Mouse (Mus musculus): ENCODE results near the gene Lsm12. TPM values are rescaled to one million over a fixed set of nuclear protein-coding genes. Genes with fewer than 3 reads are reported as not detected.

The Lsm12 gene
- polyA plus RNA-seq, 2 experiments: 40.0 to 83.8 TPM

- Histone ChIP-seq H3K4me1 (ENCODE audit: control insufficient read depth, insufficient read depth, low read length) (peaks cover 11% of the 10 kb centered on the region), H3K4me3 (replicated peaks; ENCODE audit: low read length) (peak overlapping the region; percentile 44; the same call in 1 of the 2 replicates), H3K36me3 (ENCODE audit: control insufficient read depth, insufficient read depth, low read length) (peaks cover 30% of the 10 kb centered on the region), H3K9ac (ENCODE audit: low read depth, low read length, severe bottlenecking) (0 out of 2 replicates have a peak overlapping the region, but pooled peaks have one; percentile 12), H3K4me2 (replicated peaks; ENCODE audit: low read depth, low read length, severe bottlenecking) (peak overlapping the region; percentile 67), H3K27ac (replicated peaks; ENCODE audit: low read depth, low read length) (no peak overlapping the region), H3K9me3 (ENCODE audit: control insufficient read depth, low read length) (no peaks in the 10 kb centered on the region), H3K27me3 (ENCODE audit: control insufficient read depth, insufficient read depth, low read length) (no peaks in the 10 kb centered on the region)
- DNase-seq (ENCODE audit: low spot score): no peak
- ATAC-seq (ENCODE audit: low FRiP score, low read depth): no peak
- 23% methylated on average over 4 of the region's 4 CpGs for WGBS
- TF ChIP-seq POLR2A (IDR thresholded peaks at IDR 0.05; ENCODE audit: borderline replicate concordance, extremely low read depth, insufficient read depth, insufficient read length): no peak
Measured at GRCm38 (mm10) chr11:102190848-102191247, 5.8 kb upstream of the Lsm12 start.

- Histone ChIP-seq H3K27ac (replicated peaks; ENCODE audit: low read depth, low read length) (peak within 1 kb of the TSS; percentile 21; the same call in 1 of the 2 replicates), H3K9me3 (ENCODE audit: control insufficient read depth, low read length) (no peaks in the 10 kb centered on the region), H3K4me2 (replicated peaks; ENCODE audit: low read depth, low read length, severe bottlenecking) (peak within 1 kb of the TSS; percentile 67), H3K4me1 (ENCODE audit: control insufficient read depth, insufficient read depth, low read length) (peaks cover 11% of the 10 kb centered on the region), H3K36me3 (ENCODE audit: control insufficient read depth, insufficient read depth, low read length) (peaks cover 19% of the 10 kb centered on the region), H3K9ac (ENCODE audit: low read depth, low read length, severe bottlenecking) (peak within 1 kb of the TSS; percentile 52), H3K4me3 (replicated peaks; ENCODE audit: low read length) (peak within 1 kb of the TSS; percentile 44), H3K27me3 (ENCODE audit: control insufficient read depth, insufficient read depth, low read length) (no peaks in the 10 kb centered on the region)
- DNase-seq (ENCODE audit: low spot score): peak; percentile 90
- 2% methylated on average over 50 of the region's 50 CpGs for WGBS
- ATAC-seq (ENCODE audit: low FRiP score, low read depth): peak; percentile 83
- TF ChIP-seq POLR2A (IDR thresholded peaks at IDR 0.05; ENCODE audit: borderline replicate concordance, extremely low read depth, insufficient read depth, insufficient read length): 0 out of 2 replicates have a peak, but pooled peaks have one; percentile 26
Measured at GRCm38 (mm10) chr11:102189461-102190436, 4.7 kb upstream of the Lsm12 start, which contains the start of gene G6pc3. TSS of gene G6pc3 (plus strand) at chr11:102189620.

- TF ChIP-seq POLR2A (IDR thresholded peaks at IDR 0.05; ENCODE audit: borderline replicate concordance, extremely low read depth, insufficient read depth, insufficient read length): no peak
- peaks cover 13% of the 10 kb centered on the region for H3K4me1 ChIP-seq (ENCODE audit: control insufficient read depth, insufficient read depth, low read length)
- no peaks in the 10 kb centered on the region for H3K27me3 ChIP-seq (ENCODE audit: control insufficient read depth, insufficient read depth, low read length)
- DNase-seq (ENCODE audit: low spot score): no peak
- H3K27ac ChIP-seq (replicated peaks; ENCODE audit: low read depth, low read length): no peak overlapping the region
- H3K4me3 ChIP-seq (replicated peaks; ENCODE audit: low read length): peak overlapping the region; percentile 44
- H3K4me2 ChIP-seq (replicated peaks; ENCODE audit: low read depth, low read length, severe bottlenecking): peak overlapping the region; percentile 67
- no peaks in the 10 kb centered on the region for H3K9me3 ChIP-seq (ENCODE audit: control insufficient read depth, low read length)
- peaks cover 11% of the 10 kb centered on the region for H3K36me3 ChIP-seq (ENCODE audit: control insufficient read depth, insufficient read depth, low read length)
- WGBS: 74% methylated on average over 6 of the region's 6 CpGs
- ATAC-seq (ENCODE audit: low FRiP score, low read depth): no peak
- peak overlapping the region; percentile 52; the same call in 1 of the 2 replicates for H3K9ac ChIP-seq (ENCODE audit: low read depth, low read length, severe bottlenecking)
Measured at GRCm38 (mm10) chr11:102188980-102189379, 3.9 kb upstream of the Lsm12 start.

- H3K9me3 ChIP-seq (ENCODE audit: control insufficient read depth, low read length): no peaks in the 10 kb centered on the region
- H3K27ac ChIP-seq (replicated peaks; ENCODE audit: low read depth, low read length): no peak overlapping the region
- no peaks in the 10 kb centered on the region for H3K27me3 ChIP-seq (ENCODE audit: control insufficient read depth, insufficient read depth, low read length)
- H3K4me2 ChIP-seq (replicated peaks; ENCODE audit: low read depth, low read length, severe bottlenecking): no peak overlapping the region
- TF ChIP-seq POLR2A (IDR thresholded peaks at IDR 0.05; ENCODE audit: borderline replicate concordance, extremely low read depth, insufficient read depth, insufficient read length): no peak
- peaks cover 16% of the 10 kb centered on the region for H3K36me3 ChIP-seq (ENCODE audit: control insufficient read depth, insufficient read depth, low read length)
- no peak overlapping the region for H3K9ac ChIP-seq (ENCODE audit: low read depth, low read length, severe bottlenecking)
- H3K4me3 ChIP-seq (replicated peaks; ENCODE audit: low read length): no peak overlapping the region
- H3K4me1 ChIP-seq (ENCODE audit: control insufficient read depth, insufficient read depth, low read length): peaks cover 15% of the 10 kb centered on the region
- WGBS: 79% methylated on average over 1 of the region's 1 CpGs
- no peak for ATAC-seq (ENCODE audit: low FRiP score, low read depth)
- DNase-seq (ENCODE audit: low spot score): no peak
Measured at GRCm38 (mm10) chr11:102186235-102186634, 1.1 kb upstream of the Lsm12 start.

- peak overlapping the region; percentile 92; the same call in 1 of the 2 replicates for H3K27ac ChIP-seq (replicated peaks; ENCODE audit: low read depth, low read length)
Measured at GRCm38 (mm10) chr11:102185677-102186076, 581 bp upstream of the Lsm12 start.

More at GRCm38 (mm10) chr11:102185677-102186076, 581 bp upstream of the Lsm12 start:
- Histone ChIP-seq H3K9me3 (ENCODE audit: control insufficient read depth, low read length) (no peaks in the 10 kb centered on the region), H3K4me1 (ENCODE audit: control insufficient read depth, insufficient read depth, low read length) (peaks cover 9% of the 10 kb centered on the region), H3K4me3 (replicated peaks; ENCODE audit: low read length) (peak overlapping the region; percentile 80), H3K9ac (ENCODE audit: low read depth, low read length, severe bottlenecking) (peak overlapping the region; percentile 90; the same call in 1 of the 2 replicates), H3K27me3 (ENCODE audit: control insufficient read depth, insufficient read depth, low read length) (no peaks in the 10 kb centered on the region), H3K4me2 (replicated peaks; ENCODE audit: low read depth, low read length, severe bottlenecking) (peak overlapping the region; percentile 62), H3K36me3 (ENCODE audit: control insufficient read depth, insufficient read depth, low read length) (peaks cover 20% of the 10 kb centered on the region)
- DNase-seq (ENCODE audit: low spot score) (no peak), ATAC-seq (ENCODE audit: low FRiP score, low read depth) (no peak)
- TF ChIP-seq POLR2A (IDR thresholded peaks at IDR 0.05; ENCODE audit: borderline replicate concordance, extremely low read depth, insufficient read depth, insufficient read length): no peak
- 50% methylated on average over 3 of the region's 3 CpGs for WGBS
